In the genomic region with DNA sequence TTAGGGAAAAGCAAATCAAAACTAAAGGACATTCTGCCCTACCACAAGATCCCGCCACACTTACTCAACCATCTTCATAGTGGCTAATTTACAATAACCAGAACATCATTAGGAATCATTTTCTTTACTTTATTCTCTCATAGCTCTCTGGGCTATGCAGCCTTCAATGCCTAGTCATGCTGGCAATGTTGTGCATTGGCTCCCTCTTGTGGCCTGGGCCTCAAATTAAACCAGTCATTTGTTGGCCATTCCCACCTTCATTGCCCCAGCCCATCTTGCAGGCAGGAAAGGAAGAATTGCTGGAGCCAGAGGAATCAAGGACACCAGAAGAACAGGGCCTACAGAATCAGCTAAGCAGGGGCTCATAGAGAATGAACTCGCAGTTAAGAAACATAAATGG, we compare ENCODE assay signal across 8 mouse cellular contexts.
DNase-seq lines count a peak whose midpoint lies in the region; ATAC-seq lines count a peak whose summit lies in the region.

No protein-coding gene starts in this region.

- no peak overlapping the region for H3K4me2 ChIP-seq in midbrain, embryonic 11.5 days

- 44% methylated on average over 2 of the region's 2 CpGs for WGBS in midbrain, embryonic 11.5 days

- H3K9ac ChIP-seq in midbrain, embryonic 11.5 days (ENCODE audit: low read length), result no peak overlapping the region

- intact Hi-C loops in gastrocnemius, postnatal 14 days (cut with DNase I; ENCODE audit: low total_unique reads), result no loop called here
- intact Hi-C loops in gastrocnemius, postnatal 36 days (cut with DNase I), result no loop called here

- DNase-seq in gastrocnemius, postnatal 14 days, result peak; percentile 13
- no peak for DNase-seq in gastrocnemius, postnatal 36 days
- peak; percentile 43 for DNase-seq in A20 (ENCODE audit: low read depth, low spot score)
- DNase-seq in adrenal gland, adult 18-20 months (ENCODE audit: low spot score in 2 of 2), result peak; percentile 35 to 38
- peak; percentile 2 for DNase-seq in fibroblast of lung, adult 2 months (ENCODE audit: low read depth)
- peak; percentile 48 for DNase-seq in kidney, postnatal 10 days
- DNase-seq in midbrain, embryonic 11.5 days (ENCODE audit: low spot score, missing footprints), result peak; percentile 91

- no peak overlapping the region for H3K4me3 ChIP-seq in midbrain, embryonic 11.5 days (ENCODE audit: low read depth, low read length)

- ATAC-seq in midbrain, embryonic 11.5 days (ENCODE audit: low FRiP score), result peak; percentile 83
- ATAC-seq in monocyte, adult 5-6 weeks (replicated peaks; ENCODE audit: insufficient number of reproducible peaks, low FRiP score, low TSS enrichment, poor library complexity, severe bottlenecking), result no peak

- no peaks in the 10 kb centered on the region for H3K4me1 ChIP-seq in midbrain, embryonic 11.5 days (ENCODE audit: control insufficient read depth, insufficient read depth, low read length)

- H3K27ac ChIP-seq in midbrain, embryonic 11.5 days (ENCODE audit: low read depth, low read length), result no peak overlapping the region

- no peaks in the 10 kb centered on the region for H3K36me3 ChIP-seq in midbrain, embryonic 11.5 days (ENCODE audit: control insufficient read depth, insufficient read depth, low read length)

- H3K27me3 ChIP-seq in midbrain, embryonic 11.5 days (ENCODE audit: control insufficient read depth, insufficient read depth, low read length), result no peaks in the 10 kb centered on the region

- no peaks in the 10 kb centered on the region for H3K9me3 ChIP-seq in midbrain, embryonic 11.5 days (ENCODE audit: control insufficient read depth, low read length)

Comparison
In these comparisons a context has a peak if more than half of its experiments do, and no peak if none do; other contexts are left out.
1. DNase-seq: peak in gastrocnemius, postnatal 14 days (single experiment), A20 (single experiment), adrenal gland, adult 18-20 months (2 of 2), fibroblast of lung, adult 2 months (single experiment), kidney, postnatal 10 days (single experiment) and midbrain, embryonic 11.5 days (single experiment); none in gastrocnemius, postnatal 36 days (0 of 2).